Mouse (Mus musculus): ENCODE data around the gene Ddx54. TPM values are rescaled to one million over a fixed set of nuclear protein-coding genes. Genes with fewer than 3 reads are reported as not detected.

The Ddx54 gene
- polyA plus RNA-seq, 1 experiment, result 34.2 TPM

- DNase-seq (ENCODE audit: low read depth), result no peak
These were observed 1.1 kb upstream of the Ddx54 start for GRCm38 (mm10) chr5:120611416-120611815.

- peak; percentile 93 for DNase-seq (ENCODE audit: low read depth)
These were observed 474 bp downstream of the Ddx54 start for GRCm38 (mm10) chr5:120612822-120613604.

- no peak for DNase-seq (ENCODE audit: low read depth)
These were observed 3.4 kb downstream of the Ddx54 start for GRCm38 (mm10) chr5:120615903-120616302.

GRCm38 (mm10) chr5:120618778-120619177, 6.2 kb downstream of the Ddx54 start:
- no peak for DNase-seq (ENCODE audit: low read depth)

- no peak for DNase-seq (ENCODE audit: low read depth)
These were observed 6.7 kb downstream of the Ddx54 start for GRCm38 (mm10) chr5:120619201-120619600.

GRCm38 (mm10) chr5:120620375-120621077, 8.0 kb downstream of the Ddx54 start:
- DNase-seq (ENCODE audit: low read depth), result no peak

- no peak for DNase-seq (ENCODE audit: low read depth)
These were observed 8.7 kb downstream of the Ddx54 start for GRCm38 (mm10) chr5:120621078-120621765.

- no peak for DNase-seq (ENCODE audit: low read depth)
These were observed 9.3 kb downstream of the Ddx54 start for GRCm38 (mm10) chr5:120621846-120622197.

GRCm38 (mm10) chr5:120622198-120622851, 9.8 kb downstream of the Ddx54 start:
- no peak for DNase-seq (ENCODE audit: low read depth)

GRCm38 (mm10) chr5:120624427-120624826, 11.9 kb downstream of the Ddx54 start:
- DNase-seq (ENCODE audit: low read depth), result no peak

GRCm38 (mm10) chr5:120626399-120626798, 13.9 kb downstream of the Ddx54 start:
- no peak for DNase-seq (ENCODE audit: low read depth)

GRCm38 (mm10) chr5:120627515-120628300, 15.2 kb downstream of the Ddx54 start:
- no peak for DNase-seq (ENCODE audit: low read depth)

GRCm38 (mm10) chr5:120628624-120629023, 16.1 kb downstream of the Ddx54 start:
- no peak for DNase-seq (ENCODE audit: low read depth)

- DNase-seq (ENCODE audit: low read depth), result no peak
These were observed 18.6 kb downstream of the Ddx54 start for GRCm38 (mm10) chr5:120631128-120631527.

GRCm38 (mm10) chr5:120631892-120632291, 19.4 kb downstream of the Ddx54 start:
- DNase-seq (ENCODE audit: low read depth), result no peak

- no peak for DNase-seq (ENCODE audit: low read depth)
These were observed 21.6 kb downstream of the Ddx54 start, which contains the start of gene Cfap73 for GRCm38 (mm10) chr5:120634131-120634530. Gene Cfap73 (minus strand): TSS chr5:120634235.

GRCm38 (mm10) chr5:120634860-120635259, 22.3 kb downstream of the Ddx54 start:
- no peak for DNase-seq (ENCODE audit: low read depth)

GRCm38 (mm10) chr5:120635633-120636032, 23.1 kb downstream of the Ddx54 start:
- DNase-seq (ENCODE audit: low read depth), result no peak

- no peak for DNase-seq (ENCODE audit: low read depth)
These were observed 27.6 kb downstream of the Ddx54 start for GRCm38 (mm10) chr5:120640094-120640493.

GRCm38 (mm10) chr5:120643365-120644085, 31.0 kb downstream of the Ddx54 start:
- peak; percentile 57 for DNase-seq (ENCODE audit: low read depth)

- DNase-seq (ENCODE audit: low read depth), result no peak
These were observed 31.7 kb downstream of the Ddx54 start for GRCm38 (mm10) chr5:120644227-120644626.

Data from gonadal fat pad, adult 2 months (tissue).